In the genomic region with DNA sequence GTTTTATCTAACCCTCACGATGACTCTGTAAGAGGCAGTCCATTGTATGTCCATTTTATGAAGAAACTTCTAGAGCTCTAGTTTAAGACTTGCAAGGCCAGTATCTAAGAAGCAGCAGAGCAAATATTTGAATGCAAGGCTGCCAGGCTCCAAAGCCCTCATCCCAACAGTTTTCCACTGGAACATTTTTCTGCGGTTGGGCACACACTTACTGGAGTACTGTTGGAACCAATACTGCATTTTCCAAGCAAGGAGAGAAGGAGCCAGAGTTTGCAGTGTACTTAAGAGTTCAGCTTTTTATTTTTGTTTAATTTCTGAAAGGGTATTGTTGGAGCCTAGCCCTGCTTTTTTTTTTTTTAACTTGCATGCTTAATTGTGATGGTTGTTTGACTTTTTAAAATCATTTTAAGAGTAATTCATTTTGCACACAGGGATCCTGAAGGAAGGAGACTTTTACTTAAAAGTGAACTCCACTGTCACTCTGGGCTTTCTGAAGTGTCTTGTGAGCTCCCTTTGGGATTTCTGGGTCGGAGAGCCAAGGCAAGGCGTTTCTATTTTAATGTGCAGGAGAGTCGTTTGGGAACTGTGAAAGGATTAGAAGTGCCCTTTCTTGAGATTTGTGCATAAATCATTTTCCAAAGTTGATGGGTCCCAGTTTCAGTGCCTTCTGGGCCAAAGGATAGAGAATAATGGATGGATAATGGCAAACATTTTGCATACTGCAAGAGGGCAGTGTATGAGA, we compare ENCODE assay signal across 13 mouse cellular contexts.
DNase-seq lines count a peak whose midpoint lies in the region; ATAC-seq and TF ChIP-seq lines count a peak whose summit lies in the region.
"Had no signal": no experiment of that assay in that cellular context is flagged by ENCODE, and none has a peak within 500 bp of the region (broad histone marks: within the 10 kb centered on the region; RNA-seq: fewer than 3 reads in every experiment).

No protein-coding gene starts in this region.

- H3K36me3 ChIP-seq in intestine, embryonic 14.5 days (ENCODE audit: control insufficient read depth, insufficient read depth, low read length) = no peaks in the 10 kb centered on the region
- H3K36me3 ChIP-seq in intestine, postnatal 0 days (ENCODE audit: control insufficient read depth, insufficient read depth) = no peaks in the 10 kb centered on the region
- no peaks in the 10 kb centered on the region for H3K36me3 ChIP-seq in midbrain, embryonic 11.5 days (ENCODE audit: control insufficient read depth, insufficient read depth, low read length)
- H3K36me3 ChIP-seq: G1E; neural tube, embryonic 12.5 days had no signal

- H3K4me3 ChIP-seq in intestine, embryonic 14.5 days (ENCODE audit: low read depth, low read length) = no peak overlapping the region
- H3K4me3 ChIP-seq in intestine, postnatal 0 days (ENCODE audit: low read depth, low read length) = no peak overlapping the region
- H3K4me3 ChIP-seq in midbrain, embryonic 11.5 days (ENCODE audit: low read depth, low read length) = no peak overlapping the region
- H3K4me3 ChIP-seq: neural tube, embryonic 12.5 days had no signal

- H3K4me2 ChIP-seq in intestine, embryonic 14.5 days (ENCODE audit: low read length) = no peak overlapping the region
- no peak overlapping the region for H3K4me2 ChIP-seq in intestine, postnatal 0 days (replicated peaks; ENCODE audit: low read depth)
- no peak overlapping the region for H3K4me2 ChIP-seq in midbrain, embryonic 11.5 days
- H3K4me2 ChIP-seq: neural tube, embryonic 12.5 days had no signal

- H3K27ac ChIP-seq in intestine, embryonic 14.5 days (ENCODE audit: low read depth) = no peak overlapping the region
- H3K27ac ChIP-seq in intestine, postnatal 0 days (ENCODE audit: low read depth, low read length) = no peak overlapping the region
- no peak overlapping the region for H3K27ac ChIP-seq in midbrain, embryonic 11.5 days (ENCODE audit: low read depth, low read length)
- H3K27ac ChIP-seq: neural tube, embryonic 12.5 days had no signal

- no peaks in the 10 kb centered on the region for H3K9me3 ChIP-seq in intestine, embryonic 14.5 days (ENCODE audit: control insufficient read depth, low read length)
- H3K9me3 ChIP-seq in intestine, postnatal 0 days (ENCODE audit: control insufficient read depth) = no peaks in the 10 kb centered on the region
- H3K9me3 ChIP-seq in midbrain, embryonic 11.5 days (ENCODE audit: control insufficient read depth, low read length) = no peaks in the 10 kb centered on the region
- H3K9me3 ChIP-seq: neural tube, embryonic 12.5 days had no signal

- DNase-seq in gastrocnemius, postnatal 14 days = peak; percentile 15
- no peak for DNase-seq in gastrocnemius, postnatal 10 days
- DNase-seq in intestine, embryonic 14.5 days (ENCODE audit: low spot score) = peak; percentile 48
- DNase-seq in fibroblast of lung, adult 2 months (ENCODE audit: low read depth) = peak; percentile 69
- peak; percentile 66 for DNase-seq in lung, postnatal 25 days (ENCODE audit: low spot score)
- no peak for DNase-seq in midbrain, embryonic 11.5 days (ENCODE audit: low spot score, missing footprints)
- no peak for DNase-seq in layer of hippocampus, adult 11-12 months (ENCODE audit: low spot score)
- DNase-seq: kidney, adult 18-20 months; midbrain, embryonic 14.5 days; thymus, postnatal 14 days had no signal

- 62% methylated on average over 5 of the region's 5 CpGs for WGBS in intestine, embryonic 14.5 days
- WGBS in intestine, postnatal 0 days = 61% methylated on average over 5 of the region's 5 CpGs
- 68% methylated on average over 5 of the region's 5 CpGs for WGBS in midbrain, embryonic 11.5 days

- 0 out of 2 replicates have a peak, but pooled peaks cover 8% of the 10 kb centered on the region for H3K4me1 ChIP-seq in intestine, embryonic 14.5 days (replicated peaks; ENCODE audit: control insufficient read depth, insufficient read depth, low read length)
- H3K4me1 ChIP-seq in intestine, postnatal 0 days (replicated peaks; ENCODE audit: control insufficient read depth, insufficient read depth, low read length) = no peaks in the 10 kb centered on the region
- H3K4me1 ChIP-seq in midbrain, embryonic 11.5 days (ENCODE audit: control insufficient read depth, insufficient read depth, low read length) = no peaks in the 10 kb centered on the region; the same call in 1 of the 2 replicates
- H3K4me1 ChIP-seq: neural tube, embryonic 12.5 days had no signal

- no peaks in the 10 kb centered on the region for H3K27me3 ChIP-seq in intestine, embryonic 14.5 days (replicated peaks; ENCODE audit: control insufficient read depth, insufficient read depth, low read length)
- no peaks in the 10 kb centered on the region for H3K27me3 ChIP-seq in intestine, postnatal 0 days (replicated peaks; ENCODE audit: control insufficient read depth, insufficient read depth, low read length)
- no peaks in the 10 kb centered on the region for H3K27me3 ChIP-seq in midbrain, embryonic 11.5 days (ENCODE audit: control insufficient read depth, insufficient read depth, low read length)
- H3K27me3 ChIP-seq: neural tube, embryonic 12.5 days had no signal

- no peak for ATAC-seq in intestine, embryonic 14.5 days (replicated peaks; ENCODE audit: low FRiP score, low TSS enrichment, low read depth)
- no peak for ATAC-seq in intestine, postnatal 0 days
- no peak for ATAC-seq in midbrain, embryonic 11.5 days (ENCODE audit: low FRiP score)

- no peak for TF ChIP-seq CTCF in intestine, postnatal 0 days (IDR thresholded peaks at IDR 0.05; ENCODE audit: low read depth)

- intact Hi-C loops in gastrocnemius, postnatal 14 days (cut with DNase I; ENCODE audit: low total_unique reads) = no loop called here

- H3K9ac ChIP-seq in intestine, embryonic 14.5 days (ENCODE audit: low read length) = no peak overlapping the region
- H3K9ac ChIP-seq in intestine, postnatal 0 days (ENCODE audit: low read depth, low read length) = no peak overlapping the region
- H3K9ac ChIP-seq in midbrain, embryonic 11.5 days (ENCODE audit: low read length) = no peak overlapping the region
- H3K9ac ChIP-seq: neural tube, embryonic 12.5 days had no signal

Comparison
In these comparisons a context has a peak if more than half of its experiments do, and no peak if none do; other contexts are left out.
1. DNase-seq: peak in gastrocnemius, postnatal 14 days (single experiment), intestine, embryonic 14.5 days (single experiment), fibroblast of lung, adult 2 months (single experiment) and lung, postnatal 25 days (single experiment); none in gastrocnemius, postnatal 10 days (single experiment), midbrain, embryonic 11.5 days (single experiment) and layer of hippocampus, adult 11-12 months (single experiment).